Mouse (Mus musculus) embryo, embryonic 11 days (tissue): Measurements from ENCODE around the gene Gsdma2.
"Not testable (repeated sequence)": the region's sequence is repeated elsewhere in the genome, so short reads cannot be mapped to it uniquely, and the experiment has no call there.

ENCODE experiments used
- DNase-seq: peaks from one replicate; pipeline ENCODE4 v3.0.0-alpha.2; 2015

Gsdma2 gene

GRCm38 (mm10) chr11:98646459-98646858 is at the start of gene Gsdma2:
Gene Gsdma2, plus strand, starts transcription at chr11:98646759.
- no peak for DNase-seq

GRCm38 (mm10) chr11:98597363-98597762 is 49.2 kb upstream of the Gsdma2 start:
- DNase-seq = peak; percentile 71

GRCm38 (mm10) chr11:98597991-98598390 is 48.6 kb upstream of the Gsdma2 start, which contains the start of gene Lrrc3c:
Gene Lrrc3c, plus strand, starts transcription at chr11:98598291.
- DNase-seq = no peak

DNA sequence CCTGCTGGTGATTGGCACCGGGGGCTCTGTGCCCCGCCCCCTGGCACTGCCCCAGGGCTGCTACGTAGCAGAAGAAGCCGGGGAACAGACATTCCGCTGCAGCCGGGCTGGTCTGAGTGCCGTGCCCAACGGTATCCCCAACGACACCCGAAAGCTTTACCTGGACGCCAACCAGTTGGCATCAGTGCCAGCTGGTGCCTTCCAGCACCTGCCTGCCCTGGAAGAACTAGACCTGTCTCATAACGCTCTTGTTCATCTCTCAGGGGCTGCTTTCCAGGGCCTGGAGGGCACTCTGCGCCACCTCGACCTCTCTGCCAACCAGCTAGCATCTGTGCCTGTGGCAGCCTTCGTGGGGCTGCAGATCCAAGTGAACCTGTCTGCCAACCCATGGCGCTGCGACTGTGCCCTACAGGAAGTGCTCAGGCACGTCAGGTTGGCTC is 47.7 kb upstream of the Gsdma2 start:
- DNase-seq = no peak

DNA sequence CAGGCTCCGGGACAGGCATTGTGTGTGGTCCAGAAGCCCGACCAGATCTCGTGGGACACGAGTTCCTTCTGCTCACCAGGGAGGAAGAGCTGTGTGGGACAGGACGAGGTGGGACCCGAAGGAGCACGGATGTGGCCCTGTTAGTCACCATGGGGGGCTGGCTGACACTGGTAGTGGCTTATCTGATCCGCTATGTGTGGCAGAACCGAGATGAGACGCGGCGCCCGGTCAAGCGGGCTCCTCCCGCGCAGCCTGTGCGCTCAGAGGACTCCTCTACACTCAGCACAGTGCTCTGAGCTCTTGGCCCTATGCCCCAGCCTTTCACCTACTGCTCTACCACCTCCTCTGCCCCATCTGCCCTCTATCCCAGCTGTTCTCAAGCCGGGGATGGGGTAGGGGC is 47.3 kb upstream of the Gsdma2 start:
- no peak for DNase-seq

DNA sequence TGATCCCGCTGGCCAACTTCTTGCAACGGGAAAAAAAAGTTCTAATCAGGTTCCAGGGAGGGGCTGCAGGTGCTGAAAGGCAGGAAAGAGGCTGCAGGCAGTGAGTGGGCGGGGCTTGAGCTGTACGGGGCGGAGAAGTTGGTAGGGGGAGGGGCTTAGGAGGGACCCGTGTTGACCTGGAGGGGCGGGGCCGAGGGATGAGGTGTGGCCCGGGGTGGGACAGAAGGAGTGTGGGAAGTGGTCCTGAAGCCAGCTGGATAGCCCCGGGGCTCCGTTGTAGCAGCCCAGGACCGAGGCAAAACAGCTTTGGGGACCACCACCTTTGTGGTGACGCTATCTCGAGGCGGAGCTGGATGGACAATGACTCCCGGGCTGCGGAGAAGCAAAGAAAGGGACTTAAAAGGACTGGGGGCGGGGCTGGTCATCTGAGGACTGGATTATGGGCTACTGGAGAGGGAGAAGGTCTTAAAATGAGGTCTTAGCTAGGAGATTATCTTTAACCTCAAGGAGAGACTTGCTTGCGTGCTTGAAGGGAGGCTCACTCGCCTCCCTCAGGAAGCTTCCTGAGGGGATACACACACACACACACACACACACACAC is 44.4 kb upstream of the Gsdma2 start:
- DNase-seq = peak; percentile 79

- DNase-seq = no peak
Observed at GRCm38 (mm10) chr11:98603953-98604352, 42.6 kb upstream of the Gsdma2 start.

DNA sequence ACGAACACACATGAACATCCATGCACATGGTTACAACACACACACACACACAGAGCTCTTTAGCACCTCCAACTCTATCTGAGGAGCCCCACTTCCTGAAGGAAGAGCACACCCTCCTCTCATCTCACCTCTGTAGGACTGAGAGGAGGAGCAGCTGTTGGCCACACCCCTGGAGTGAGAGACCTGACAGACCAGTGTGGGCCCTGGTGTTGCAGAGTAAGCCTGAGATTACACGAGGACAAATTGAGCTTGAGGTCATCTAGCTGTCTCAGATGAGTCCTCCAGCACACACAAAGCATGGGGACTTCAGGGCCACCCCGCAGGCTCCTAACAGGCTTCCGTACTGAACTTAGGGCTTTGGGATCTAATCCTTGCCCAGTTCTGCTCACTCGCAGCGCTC is 41.6 kb upstream of the Gsdma2 start:
- DNase-seq = not testable (repeated sequence)

GRCm38 (mm10) chr11:98606763-98607162 is 39.8 kb upstream of the Gsdma2 start:
- DNase-seq = peak; percentile 78

DNA sequence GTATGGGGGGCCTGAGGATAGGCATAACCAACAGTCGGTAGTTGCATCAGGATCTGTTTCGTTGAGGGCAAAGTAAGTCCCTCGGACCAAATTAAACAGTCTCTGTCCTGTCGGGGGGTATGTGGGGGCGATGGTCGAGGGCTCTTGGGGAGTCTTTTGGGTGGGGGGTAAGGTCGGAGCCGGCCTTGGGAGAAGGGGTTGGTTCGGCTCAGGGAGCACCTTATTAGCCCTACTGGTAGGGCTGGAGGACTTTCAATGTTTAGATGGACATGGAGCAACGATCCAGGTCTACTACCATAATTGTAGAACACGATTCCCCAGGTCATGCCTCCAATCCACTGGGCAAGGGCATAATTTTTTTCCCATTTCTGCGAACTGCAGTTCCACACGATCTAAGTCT is 25.8 kb upstream of the Gsdma2 start:
- DNase-seq = no peak

GRCm38 (mm10) chr11:98623981-98624380 is 22.6 kb upstream of the Gsdma2 start:
- not testable (repeated sequence) for DNase-seq

DNA sequence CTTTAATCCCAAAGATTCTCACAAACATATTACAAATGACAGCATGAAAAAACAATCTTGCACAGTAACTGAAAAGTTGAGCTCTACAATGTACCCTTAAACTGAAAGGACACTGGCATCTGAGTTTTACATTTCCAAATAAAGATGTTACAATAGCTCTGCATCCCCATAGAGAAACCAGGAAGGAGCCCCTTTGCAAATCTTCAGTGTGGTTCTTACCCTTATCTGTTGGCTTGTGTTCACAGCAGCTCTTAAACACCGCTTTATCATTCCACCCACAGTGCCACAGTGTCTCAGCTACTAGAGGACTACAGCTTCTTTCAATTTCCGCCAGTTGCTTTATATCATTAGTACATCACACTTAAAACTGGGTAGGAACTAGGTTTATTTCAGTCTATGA is 22.2 kb upstream of the Gsdma2 start:
- DNase-seq = not testable (repeated sequence)

DNA sequence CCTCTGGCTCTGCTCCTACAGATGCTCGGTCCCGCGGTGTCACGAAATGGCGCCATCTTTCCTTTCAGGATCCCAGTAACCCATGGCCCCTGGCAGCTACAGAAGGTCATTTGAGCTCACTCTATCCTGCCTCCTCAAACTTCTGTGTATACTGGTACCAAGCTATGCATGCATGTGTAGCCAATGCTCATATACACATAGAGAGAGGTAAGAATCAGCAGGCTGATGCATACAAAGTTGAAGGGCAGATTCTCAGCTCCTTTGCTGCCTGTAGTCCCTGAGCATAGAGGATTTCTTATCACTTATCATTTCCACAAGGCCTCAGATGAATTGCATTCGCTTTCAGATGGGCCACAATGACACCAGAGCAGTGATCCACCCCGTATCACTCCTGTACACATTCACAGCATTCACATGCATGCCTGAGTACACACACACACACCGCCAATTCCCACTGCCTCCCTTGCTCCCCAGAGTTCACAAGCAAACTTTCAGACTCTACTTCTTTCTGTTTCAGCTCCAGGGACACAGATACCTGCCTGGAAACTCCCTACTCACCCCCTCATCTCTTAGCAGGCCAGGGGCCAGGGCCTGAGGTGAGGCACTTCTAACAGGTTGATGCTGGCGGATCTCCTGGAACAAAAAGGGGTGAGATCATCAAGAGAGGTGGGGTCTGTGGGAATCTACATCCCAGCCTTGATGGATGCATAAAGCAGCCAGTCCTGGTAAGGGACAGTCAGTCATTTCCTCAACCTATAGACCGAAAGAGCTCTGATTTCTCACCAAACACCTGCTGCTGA is 20.7 kb upstream of the Gsdma2 start, which contains the start of the genes Gm12355 and Gsdma3:
Gene Gm12355 (minus strand): TSS at position 51 of the 800 bp plus-strand sequence.
Gene Gsdma3 (plus strand): TSS at position 750 of the 800 bp plus-strand sequence.
- DNase-seq = no peak

GRCm38 (mm10) chr11:98628706-98629105 is 17.9 kb upstream of the Gsdma2 start:
- DNase-seq = no peak

DNA sequence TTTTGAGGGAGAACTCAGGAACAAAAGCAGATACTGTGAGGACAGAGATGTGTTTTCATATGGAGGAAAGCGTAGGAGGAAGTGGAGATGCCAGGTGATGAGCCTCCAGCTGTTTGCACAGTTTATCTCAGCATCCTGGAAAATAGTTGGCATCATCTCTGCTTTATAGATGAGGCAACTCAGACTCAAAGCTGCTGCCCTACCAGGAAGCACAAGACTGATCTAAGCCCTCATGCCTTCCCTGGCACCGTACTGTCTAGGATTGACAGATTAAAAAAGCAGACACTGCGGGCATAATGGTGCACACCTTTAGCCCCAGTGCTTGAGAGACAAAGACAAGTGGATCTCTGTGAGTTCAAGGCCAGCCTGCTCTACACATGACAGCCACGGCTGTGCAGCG is 15.9 kb upstream of the Gsdma2 start:
- DNase-seq = no peak

- peak; percentile 25 for DNase-seq
Observed at GRCm38 (mm10) chr11:98635312-98635970, 11.1 kb upstream of the Gsdma2 start.

DNA sequence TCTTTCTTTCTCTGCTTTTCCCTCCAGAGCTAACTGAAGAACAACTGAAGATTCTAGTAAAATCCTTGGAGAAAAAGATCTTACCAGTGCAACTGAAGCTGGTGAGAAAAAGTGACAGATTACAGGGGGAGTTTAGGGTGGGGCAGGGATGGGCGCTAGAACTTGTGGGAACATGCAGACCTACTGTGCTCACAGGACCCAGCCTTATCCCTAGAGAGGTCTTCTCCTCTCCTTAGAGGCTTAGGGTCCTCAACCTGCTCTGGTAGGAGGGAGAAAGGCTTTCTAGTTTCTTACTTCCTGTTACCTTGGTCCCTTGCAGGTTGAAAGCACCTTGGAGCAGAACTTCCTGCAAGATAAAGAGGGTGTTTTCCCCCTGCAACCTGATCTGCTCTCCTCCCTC is 9.1 kb upstream of the Gsdma2 start:
- DNase-seq = no peak

DNA sequence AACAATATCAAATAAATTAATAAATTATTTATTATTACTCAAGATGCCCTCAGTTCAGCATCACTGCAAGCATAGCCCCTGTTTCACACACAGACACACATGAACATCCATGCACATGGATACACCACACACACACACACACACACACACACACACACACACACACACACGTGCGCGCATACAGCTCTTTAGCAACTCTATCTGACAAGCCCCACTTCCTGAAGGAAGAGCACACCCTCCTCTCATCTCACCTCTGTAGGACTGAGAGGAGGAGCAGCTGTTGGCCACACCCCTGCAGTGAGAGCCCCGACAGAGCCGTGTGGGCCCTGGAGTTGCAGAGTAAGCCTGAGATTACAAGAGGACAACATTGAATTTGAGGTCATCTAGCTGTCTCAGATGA is 6.5 kb upstream of the Gsdma2 start:
- DNase-seq = no peak

DNA sequence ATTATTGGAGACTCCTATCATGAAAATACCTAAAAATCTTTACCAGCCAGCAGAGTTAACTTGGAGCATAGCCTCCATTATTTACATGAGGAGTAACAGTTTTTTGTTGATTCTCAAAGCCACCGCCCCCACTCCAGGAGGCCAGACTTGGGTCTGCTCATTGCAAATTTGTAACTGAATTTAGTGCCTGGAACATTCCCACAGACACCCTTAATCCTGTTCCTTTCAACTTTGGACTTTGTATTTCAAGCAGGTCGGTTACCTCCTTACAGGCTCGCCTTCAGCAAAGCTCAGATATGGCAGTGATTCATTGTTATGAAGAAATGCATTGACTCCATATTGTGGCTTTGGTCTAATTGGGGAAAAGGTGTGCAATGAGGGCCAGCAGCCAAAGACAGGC is 1.8 kb upstream of the Gsdma2 start:
- DNase-seq = no peak

DNA sequence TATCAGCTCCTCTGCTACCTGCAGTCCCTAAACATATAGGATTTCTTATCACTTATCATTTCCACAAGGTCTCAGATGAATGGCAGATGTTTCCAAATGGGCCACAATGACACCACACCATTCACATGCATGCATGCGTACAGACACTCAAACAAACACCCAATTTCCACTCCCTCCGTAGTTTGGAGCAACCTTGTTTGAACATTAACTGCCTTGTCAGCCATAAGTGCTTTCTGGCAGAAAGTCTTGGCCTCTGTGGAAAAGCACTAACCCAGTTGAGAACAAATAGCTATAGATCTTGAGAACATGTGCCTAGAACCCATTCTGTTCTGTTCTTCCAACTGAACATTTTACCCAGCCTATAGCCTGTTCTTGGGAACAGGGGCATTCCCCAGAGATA is 613 bp upstream of the Gsdma2 start:
- no peak for DNase-seq

DNA sequence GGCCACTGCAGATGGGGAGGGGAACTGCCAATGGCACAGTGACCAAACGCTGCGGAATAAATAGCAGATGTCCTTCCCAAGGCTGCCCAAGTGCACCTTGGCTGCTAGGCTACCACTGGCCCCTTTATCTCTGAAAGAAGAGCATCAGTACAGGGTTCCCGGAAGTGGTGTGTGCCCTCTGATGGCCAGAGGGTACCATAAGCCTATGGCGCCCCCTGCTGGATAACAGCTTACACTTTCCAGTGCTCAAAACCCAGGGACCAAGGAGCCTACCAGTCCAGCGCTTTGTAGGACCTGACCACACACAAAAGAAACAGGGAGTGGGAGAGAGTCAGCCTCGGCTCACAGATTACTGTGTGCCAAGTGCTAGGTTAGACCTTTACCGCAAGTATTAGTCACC is 8.5 kb downstream of the Gsdma2 start:
- peak; percentile 74 for DNase-seq

GRCm38 (mm10) chr11:98660517-98660916 is 14.0 kb downstream of the Gsdma2 start:
- DNase-seq = peak; percentile 72

DNA sequence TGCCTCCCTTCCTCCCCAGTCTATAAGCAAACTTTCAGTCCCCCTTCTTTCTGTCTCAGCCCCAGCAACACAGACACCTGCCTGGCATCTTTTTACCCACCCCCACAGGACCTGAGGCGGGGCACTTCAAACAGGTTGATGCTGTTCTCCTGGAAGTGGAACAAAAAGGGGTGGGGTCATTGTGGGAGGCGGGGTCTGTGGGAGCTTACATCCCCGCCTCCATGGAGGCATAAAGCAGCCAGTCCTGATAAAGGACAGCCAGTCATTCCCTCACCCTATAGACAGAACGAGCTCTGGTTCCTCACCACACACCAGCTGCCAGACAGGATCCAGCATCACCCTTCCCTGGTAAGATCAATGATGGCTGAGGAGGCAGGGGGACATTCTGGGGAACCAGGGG is 17.5 kb downstream of the Gsdma2 start, which contains the start of gene Gsdma:
Gene Gsdma (plus strand): TSS at position 261 of the 400 bp plus-strand sequence.
- DNase-seq = no peak

- DNase-seq = no peak
Observed at GRCm38 (mm10) chr11:98668984-98669383, 22.4 kb downstream of the Gsdma2 start.
